ENCODE assay signal across 19 mouse cellular contexts in genomic region chr4:42870748-42871147, GRCm38 (mm10). TPM values are rescaled to one million over a fixed set of nuclear protein-coding genes. Genes with fewer than 3 reads are reported as not detected.
A peak's percentile ranks its signal among the peaks of the same experiment; 100 is the strongest.
DNase-seq lines count a peak whose midpoint lies in the region; ATAC-seq and TF ChIP-seq lines count a peak whose summit lies in the region.
"Had no signal": no experiment of that assay in that cellular context is flagged by ENCODE, and none has a peak within 500 bp of the region (broad histone marks: within the 10 kb centered on the region; RNA-seq: fewer than 3 reads in every experiment).

No protein-coding gene starts in this region.

- DNase-seq in hindbrain, postnatal 0 days (ENCODE audit: low spot score): peak; percentile 35
- DNase-seq in hindbrain, embryonic 14.5 days (ENCODE audit: low spot score): no peak
- no peak for DNase-seq in lung, postnatal 0 days (ENCODE audit: low spot score)
- no peak for DNase-seq in lung, adult 18-20 months
- DNase-seq in MEL (ENCODE audit: low read depth, low spot score): peak; percentile 48
- peak; percentile 26 for DNase-seq in lung, postnatal 36 days
- DNase-seq in limb, embryonic 10.5 days (ENCODE audit: low spot score): no peak
- no peak for DNase-seq in ovary, adult 18-20 months (ENCODE audit: low spot score)
- DNase-seq: cerebellum, adult 11-12 months; gastrocnemius, postnatal 25 days; kidney, adult 11 months; thymus, adult 18-20 months had no signal

- peak; percentile 56 for TF ChIP-seq RAD21 in MEL (IDR thresholded peaks at IDR 0.05; ENCODE audit: low read depth, low read length)

- no peaks in the 10 kb centered on the region for H3K36me3 ChIP-seq in hindbrain, postnatal 0 days (ENCODE audit: insufficient read depth, low read length)
- H3K36me3 ChIP-seq in hindbrain, embryonic 14.5 days (replicated peaks; ENCODE audit: control insufficient read depth, insufficient read depth): no peaks in the 10 kb centered on the region
- no peaks in the 10 kb centered on the region for H3K36me3 ChIP-seq in lung, postnatal 0 days (ENCODE audit: insufficient read depth, low read length)
- H3K36me3 ChIP-seq in MEL (ENCODE audit: control insufficient read depth in 1 of 2, insufficient read depth in 2 of 2, low read length in 2 of 2): 0 out of 4 replicates have a peak, but pooled peaks cover 0 to 5% of the 10 kb centered on the region in 2 experiments
- H3K36me3 ChIP-seq in limb, embryonic 10.5 days: no peaks in the 10 kb centered on the region
- H3K36me3 ChIP-seq: forebrain, embryonic 15.5 days; heart, embryonic 13.5 days; neural tube, embryonic 13.5 days had no signal

- H3K9ac ChIP-seq in hindbrain, postnatal 0 days (replicated peaks; ENCODE audit: low read length): no peak overlapping the region
- no peak overlapping the region for H3K9ac ChIP-seq in hindbrain, embryonic 14.5 days
- no peak overlapping the region for H3K9ac ChIP-seq in lung, postnatal 0 days (replicated peaks; ENCODE audit: low read depth)
- no peak overlapping the region for H3K9ac ChIP-seq in MEL (ENCODE audit: control insufficient read depth, low read depth, low read length, poor library complexity, severe bottlenecking)
- H3K9ac ChIP-seq: forebrain, embryonic 15.5 days; heart, embryonic 13.5 days; neural tube, embryonic 13.5 days had no signal

- TF ChIP-seq EP300 in lung, postnatal 0 days (IDR thresholded peaks at IDR 0.05): no peak
- no peak for TF ChIP-seq EP300 in MEL (IDR thresholded peaks at IDR 0.05; ENCODE audit: low read depth in 1 of 2, low read length in 2 of 2)

- no peaks in the 10 kb centered on the region for H3K4me1 ChIP-seq in hindbrain, postnatal 0 days (ENCODE audit: insufficient read depth, low read length)
- H3K4me1 ChIP-seq in hindbrain, embryonic 14.5 days (replicated peaks; ENCODE audit: control insufficient read depth, insufficient read depth, low read length): no peaks in the 10 kb centered on the region
- H3K4me1 ChIP-seq in lung, postnatal 0 days (ENCODE audit: insufficient read depth, low read depth, low read length): no peaks in the 10 kb centered on the region
- H3K4me1 ChIP-seq in MEL (ENCODE audit: control insufficient read depth in 1 of 2, insufficient read depth in 2 of 2, low read length in 2 of 2): peaks cover 2 to 4% of the 10 kb centered on the region in 2 experiments; a peak in 2 of 4 replicates
- H3K4me1 ChIP-seq in limb, embryonic 10.5 days: no peaks in the 10 kb centered on the region
- H3K4me1 ChIP-seq: forebrain, embryonic 15.5 days; heart, embryonic 13.5 days; neural tube, embryonic 13.5 days had no signal

- H3K27me3 ChIP-seq in hindbrain, postnatal 0 days (ENCODE audit: insufficient read depth, low read length): no peaks in the 10 kb centered on the region
- H3K27me3 ChIP-seq in hindbrain, embryonic 14.5 days (ENCODE audit: control insufficient read depth, insufficient read depth, low read length): no peaks in the 10 kb centered on the region
- no peaks in the 10 kb centered on the region for H3K27me3 ChIP-seq in lung, postnatal 0 days (replicated peaks; ENCODE audit: insufficient read depth, low read length)
- H3K27me3 ChIP-seq in MEL (ENCODE audit: control insufficient read depth in 1 of 2, insufficient read depth in 2 of 2, low read length in 2 of 2): no peaks in the 10 kb centered on the region
- H3K27me3 ChIP-seq in limb, embryonic 10.5 days (ENCODE audit: low read depth, poor library complexity, severe bottlenecking): no peaks in the 10 kb centered on the region
- H3K27me3 ChIP-seq: forebrain, embryonic 15.5 days; neural tube, embryonic 13.5 days had no signal

- 84% methylated on average over 5 of the region's 5 CpGs for WGBS in hindbrain, postnatal 0 days
- 85% methylated on average over 5 of the region's 5 CpGs for WGBS in hindbrain, embryonic 14.5 days
- 75% methylated on average over 5 of the region's 5 CpGs for WGBS in lung, postnatal 0 days
- WGBS in limb, embryonic 10.5 days: 83% methylated on average over 5 of the region's 5 CpGs

- no peaks in the 10 kb centered on the region for H3K79me2 ChIP-seq in MEL (ENCODE audit: control insufficient read depth, insufficient read depth, low read length, poor library complexity)

- no peak overlapping the region for H3K4me2 ChIP-seq in hindbrain, postnatal 0 days (ENCODE audit: low read depth, low read length)
- no peak overlapping the region for H3K4me2 ChIP-seq in hindbrain, embryonic 14.5 days (replicated peaks)
- H3K4me2 ChIP-seq in lung, postnatal 0 days (replicated peaks; ENCODE audit: low read depth, low read length): no peak overlapping the region
- H3K4me2 ChIP-seq: forebrain, embryonic 15.5 days; heart, embryonic 13.5 days; neural tube, embryonic 13.5 days had no signal

- H3K4me3 ChIP-seq in hindbrain, postnatal 0 days (ENCODE audit: low read length): no peak overlapping the region
- H3K4me3 ChIP-seq in hindbrain, embryonic 14.5 days (replicated peaks; ENCODE audit: low read length): no peak overlapping the region
- no peak overlapping the region for H3K4me3 ChIP-seq in lung, postnatal 0 days (ENCODE audit: low read depth, low read length)
- no peak overlapping the region for H3K4me3 ChIP-seq in MEL (ENCODE audit: control insufficient read depth in 1 of 2, insufficient read depth in 1 of 2, low read depth in 2 of 2, low read length in 2 of 2)
- no peak overlapping the region for H3K4me3 ChIP-seq in limb, embryonic 10.5 days
- H3K4me3 ChIP-seq: forebrain, embryonic 15.5 days; heart, embryonic 13.5 days; neural tube, embryonic 13.5 days had no signal

- ATAC-seq in hindbrain, postnatal 0 days: no peak
- ATAC-seq in hindbrain, embryonic 14.5 days (ENCODE audit: low FRiP score): no peak
- no peak for ATAC-seq in lung, postnatal 0 days
- ATAC-seq: forebrain, embryonic 15.5 days had no signal

- no peak for TF ChIP-seq POLR2A in MEL (IDR thresholded peaks at IDR 0.05; ENCODE audit: control insufficient read depth in 1 of 2, insufficient read depth in 1 of 2, low read depth in 1 of 2, low read length in 2 of 2, poor library complexity in 1 of 2)

- no peaks in the 10 kb centered on the region for H3K9me3 ChIP-seq in hindbrain, postnatal 0 days (ENCODE audit: low read length)
- H3K9me3 ChIP-seq in hindbrain, embryonic 14.5 days (ENCODE audit: control insufficient read depth, low read length): no peaks in the 10 kb centered on the region
- H3K9me3 ChIP-seq in lung, postnatal 0 days (ENCODE audit: low read length): no peaks in the 10 kb centered on the region
- no peaks in the 10 kb centered on the region for H3K9me3 ChIP-seq in MEL (replicated peaks; ENCODE audit: insufficient read depth, low read length)
- no peaks in the 10 kb centered on the region for H3K9me3 ChIP-seq in limb, embryonic 10.5 days (replicated peaks)
- H3K9me3 ChIP-seq: forebrain, embryonic 15.5 days; heart, embryonic 13.5 days; neural tube, embryonic 13.5 days had no signal

- no peak overlapping the region for H3K27ac ChIP-seq in hindbrain, postnatal 0 days
- no peak overlapping the region for H3K27ac ChIP-seq in hindbrain, embryonic 14.5 days
- H3K27ac ChIP-seq in lung, postnatal 0 days (ENCODE audit: low read length): no peak overlapping the region
- H3K27ac ChIP-seq in MEL (ENCODE audit: control insufficient read depth, low read depth, low read length): no peak overlapping the region
- H3K27ac ChIP-seq in limb, embryonic 10.5 days: no peak overlapping the region
- H3K27ac ChIP-seq: forebrain, embryonic 15.5 days; heart, embryonic 13.5 days; neural tube, embryonic 13.5 days had no signal

- peak; percentile 59 for TF ChIP-seq CTCF in hindbrain, postnatal 0 days (IDR thresholded peaks at IDR 0.05; ENCODE audit: low read depth)
- TF ChIP-seq CTCF in lung, postnatal 0 days (IDR thresholded peaks at IDR 0.05): peak; percentile 52
- peak in 1 of 3 experiments; percentile 65; a peak in 2 of 6 replicates for TF ChIP-seq CTCF in MEL (IDR thresholded peaks at IDR 0.05 in 2 of 3, conservative IDR thresholded peaks at IDR 0.05 in 1 of 3; ENCODE audit: control insufficient read depth in 1 of 3, insufficient read depth in 1 of 3, low read depth in 2 of 3, low read length in 3 of 3, poor library complexity in 1 of 3, severe bottlenecking in 1 of 3)

RNA-seq across cellular contexts. Expression of gene Fam205c, which starts 3.3 kb away (rescaled TPM):
- not detected in 2 replicates for total RNA-seq in hindbrain, postnatal 0 days (2014; rRNA removed)
- 4.7 TPM in 2 replicates for polyA plus RNA-seq in hindbrain, postnatal 0 days (2015; fragmentation: Nextera tagmentation; extraction: Ambion mirVana)
- polyA plus RNA-seq in hindbrain, embryonic 14.5 days (2014; fragmentation: Nextera tagmentation; extraction: Ambion mirVana): 1.5 and 2.4 TPM in 2 replicates
- not detected in 2 replicates for polyA plus RNA-seq in lung, postnatal 0 days (2015; fragmentation: Nextera tagmentation; extraction: Ambion mirVana)
- not detected in 2 replicates for total RNA-seq in MEL (2012; rRNA removed)
- not detected for polyA plus RNA-seq in MEL (2012; ENCODE audit: insufficient read depth in 1 of 2, insufficient read length in 2 of 2, low read depth in 1 of 2, low replicate concordance in 2 of 2, missing spikeins in 1 of 2)
- 0.10 TPM in 1 of 2 replicates, not detected in the other for polyA plus RNA-seq in limb, embryonic 10.5 days (2016; fragmentation: Nextera tagmentation; extraction: Ambion mirVana)
- polyA plus RNA-seq: C2C12; lung, embryonic 16.5 days had no signal

RNA-seq across cellular contexts. Expression of gene Gm12394, which starts 14.2 kb away (rescaled TPM):
- total RNA-seq in hindbrain, postnatal 0 days (2014; rRNA removed): 0.05 TPM in 1 of 2 replicates, not detected in the other
- 0.55 and 0.68 TPM in 2 replicates for polyA plus RNA-seq in hindbrain, postnatal 0 days (2015; fragmentation: Nextera tagmentation; extraction: Ambion mirVana)
- polyA plus RNA-seq in hindbrain, embryonic 14.5 days (2014; fragmentation: Nextera tagmentation; extraction: Ambion mirVana): 0.62 and 0.73 TPM in 2 replicates
- 0.08 TPM in 1 of 2 replicates, not detected in the other for polyA plus RNA-seq in lung, postnatal 0 days (2015; fragmentation: Nextera tagmentation; extraction: Ambion mirVana)
- total RNA-seq in MEL (2012; rRNA removed): not detected in 2 replicates
- polyA plus RNA-seq in MEL (2012; ENCODE audit: insufficient read depth in 1 of 2, insufficient read length in 2 of 2, low read depth in 1 of 2, low replicate concordance in 2 of 2, missing spikeins in 1 of 2): under 1 TPM in 1 of 2 experiments, not detected in 1; 0.10 TPM
- 0.06 TPM in 1 of 2 replicates, not detected in the other for polyA plus RNA-seq in limb, embryonic 10.5 days (2016; fragmentation: Nextera tagmentation; extraction: Ambion mirVana)
- total RNA-seq: gastrocnemius, postnatal 25 days had no signal
- polyA plus RNA-seq: C2C12 had no signal

RNA-seq across cellular contexts. Expression of gene Fam205a1, which starts 17.1 kb away (rescaled TPM):
- total RNA-seq in hindbrain, postnatal 0 days (2014; rRNA removed): 0.07 TPM in 1 of 2 replicates, not detected in the other
- 0.15 TPM in 1 of 2 replicates, not detected in the other for polyA plus RNA-seq in hindbrain, postnatal 0 days (2015; fragmentation: Nextera tagmentation; extraction: Ambion mirVana)
- 0.10 and 0.12 TPM in 2 replicates for polyA plus RNA-seq in hindbrain, embryonic 14.5 days (2014; fragmentation: Nextera tagmentation; extraction: Ambion mirVana)
- polyA plus RNA-seq in lung, postnatal 0 days (2015; fragmentation: Nextera tagmentation; extraction: Ambion mirVana): not detected in 2 replicates
- total RNA-seq in MEL (2012; rRNA removed): not detected in 2 replicates
- under 1 TPM in 1 of 2 experiments, not detected in 1; 0.01 TPM for polyA plus RNA-seq in MEL (2012; ENCODE audit: insufficient read depth in 1 of 2, insufficient read length in 2 of 2, low read depth in 1 of 2, low replicate concordance in 2 of 2, missing spikeins in 1 of 2)
- not detected in 2 replicates for polyA plus RNA-seq in limb, embryonic 10.5 days (2016; fragmentation: Nextera tagmentation; extraction: Ambion mirVana)
- total RNA-seq: gastrocnemius, postnatal 25 days; layer of hippocampus, adult 8-10 months had no signal
- polyA plus RNA-seq: C2C12; hindbrain, embryonic 11.5 days had no signal

RNA-seq across cellular contexts. Expression of gene Phf24, which starts 45.7 kb away (rescaled TPM):
- 123 and 130 TPM in 2 replicates for total RNA-seq in hindbrain, postnatal 0 days (2014; rRNA removed)
- 33.9 and 38.6 TPM in 2 replicates for polyA plus RNA-seq in hindbrain, postnatal 0 days (2015; fragmentation: Nextera tagmentation; extraction: Ambion mirVana)
- 43.5 and 47.8 TPM in 2 replicates for polyA plus RNA-seq in hindbrain, embryonic 14.5 days (2014; fragmentation: Nextera tagmentation; extraction: Ambion mirVana)
- polyA plus RNA-seq in lung, postnatal 0 days (2015; fragmentation: Nextera tagmentation; extraction: Ambion mirVana): 0.29 and 0.31 TPM in 2 replicates
- 0.07 and 0.31 TPM in 2 replicates for total RNA-seq in MEL (2012; rRNA removed)
- under 1 TPM in 1 of 2 experiments, not detected in 1; 0.92 TPM for polyA plus RNA-seq in MEL (2012; ENCODE audit: insufficient read depth in 1 of 2, insufficient read length in 2 of 2, low read depth in 1 of 2, low replicate concordance in 2 of 2, missing spikeins in 1 of 2)
- 0.16 TPM in 1 of 2 replicates, not detected in the other for polyA plus RNA-seq in limb, embryonic 10.5 days (2016; fragmentation: Nextera tagmentation; extraction: Ambion mirVana)
- polyA plus RNA-seq: C2C12 had no signal

Comparison
In these comparisons a context has a peak if more than half of its experiments do, and no peak if none do; other contexts are left out.
1. DNase-seq: peak in hindbrain, postnatal 0 days (single experiment), MEL (single experiment) and lung, postnatal 36 days (single experiment); none in hindbrain, embryonic 14.5 days (single experiment), lung, postnatal 0 days (single experiment), lung, adult 18-20 months (0 of 2), limb, embryonic 10.5 days (single experiment) and ovary, adult 18-20 months (single experiment).